Mouse (Mus musculus): ENCODE results near the gene Ets1. TPM values are rescaled to one million over a fixed set of nuclear protein-coding genes. Genes with fewer than 3 reads are reported as not detected.

Gene Ets1
- total RNA-seq, 2 experiments from 2014 or later = 16.4 to 19.0 TPM

GRCm38 (mm10) chr9:32694111-32694824, 58.2 kb downstream of the Ets1 start:
- no peak for DNase-seq (ENCODE audit: low spot score in 2 of 2)

GRCm38 (mm10) chr9:32694916-32695490, 59.0 kb downstream of the Ets1 start:
- DNase-seq (ENCODE audit: low spot score in 2 of 2) = no peak

- peak; percentile 84 to 92 for DNase-seq (ENCODE audit: low spot score in 2 of 2)
Measured at GRCm38 (mm10) chr9:32695492-32696190, 59.6 kb downstream of the Ets1 start.

GRCm38 (mm10) chr9:32696259-32696658, 60.2 kb downstream of the Ets1 start:
- no peak for DNase-seq (ENCODE audit: low spot score in 2 of 2)

- no peak for DNase-seq (ENCODE audit: low spot score in 2 of 2)
Measured at GRCm38 (mm10) chr9:32696717-32697116, 60.7 kb downstream of the Ets1 start.

GRCm38 (mm10) chr9:32697291-32698110, 61.5 kb downstream of the Ets1 start:
- no peak for DNase-seq (ENCODE audit: low spot score in 2 of 2)

- no peak for DNase-seq (ENCODE audit: low spot score in 2 of 2)
Measured at GRCm38 (mm10) chr9:32698766-32699165, 62.7 kb downstream of the Ets1 start.

GRCm38 (mm10) chr9:32699391-32699841, 63.4 kb downstream of the Ets1 start:
- no peak for DNase-seq (ENCODE audit: low spot score in 2 of 2)

- no peak for DNase-seq (ENCODE audit: low spot score in 2 of 2)
Measured at GRCm38 (mm10) chr9:32700091-32700905, 64.3 kb downstream of the Ets1 start.

- DNase-seq (ENCODE audit: low spot score in 2 of 2) = no peak
Measured at GRCm38 (mm10) chr9:32701126-32701997, 65.3 kb downstream of the Ets1 start.

- DNase-seq (ENCODE audit: low spot score in 2 of 2) = no peak
Measured at GRCm38 (mm10) chr9:32701998-32702305, 65.9 kb downstream of the Ets1 start.

GRCm38 (mm10) chr9:32702836-32703395, 66.9 kb downstream of the Ets1 start:
- no peak for DNase-seq (ENCODE audit: low spot score in 2 of 2)

- DNase-seq (ENCODE audit: low spot score in 2 of 2) = no peak
Measured at GRCm38 (mm10) chr9:32703976-32704745, 68.1 kb downstream of the Ets1 start.

- DNase-seq (ENCODE audit: low spot score in 2 of 2) = no peak
Measured at GRCm38 (mm10) chr9:32705827-32706478, 69.9 kb downstream of the Ets1 start.

- DNase-seq (ENCODE audit: low spot score in 2 of 2) = no peak
Measured at GRCm38 (mm10) chr9:32707436-32707835, 71.4 kb downstream of the Ets1 start.

- DNase-seq (ENCODE audit: low spot score in 2 of 2) = no peak
Measured at GRCm38 (mm10) chr9:32708491-32708890, 72.5 kb downstream of the Ets1 start.

GRCm38 (mm10) chr9:32709359-32709758, 73.3 kb downstream of the Ets1 start:
- no peak for DNase-seq (ENCODE audit: low spot score in 2 of 2)

Measured in layer of hippocampus, postnatal 14 days (tissue).